Mouse (Mus musculus): ENCODE results near the gene Mmel1.

Gene Mmel1

DNA sequence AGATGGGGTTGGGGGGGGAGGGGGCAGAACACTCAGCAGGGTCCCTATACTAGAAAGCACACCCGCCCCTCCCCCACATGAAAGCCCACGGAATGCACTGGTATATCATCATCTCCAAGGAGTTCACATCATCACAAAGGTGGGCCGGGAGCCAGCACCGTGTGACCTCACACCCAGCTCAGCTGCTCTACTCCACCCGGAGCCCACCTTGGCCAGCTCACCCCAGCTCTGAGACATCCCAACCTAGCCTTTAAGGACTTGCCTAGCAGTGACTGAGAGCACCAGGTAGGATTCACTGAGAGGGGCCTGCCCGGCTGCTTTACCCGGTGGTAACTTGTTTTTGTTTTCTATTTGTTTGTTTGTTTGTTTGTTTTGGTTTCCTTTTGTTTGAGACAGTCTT lies at the start of gene Mmel1:
Gene Mmel1, plus strand, starts transcription at position 146 of the 400 bp plus-strand sequence.
- DNase-seq: no peak

DNA sequence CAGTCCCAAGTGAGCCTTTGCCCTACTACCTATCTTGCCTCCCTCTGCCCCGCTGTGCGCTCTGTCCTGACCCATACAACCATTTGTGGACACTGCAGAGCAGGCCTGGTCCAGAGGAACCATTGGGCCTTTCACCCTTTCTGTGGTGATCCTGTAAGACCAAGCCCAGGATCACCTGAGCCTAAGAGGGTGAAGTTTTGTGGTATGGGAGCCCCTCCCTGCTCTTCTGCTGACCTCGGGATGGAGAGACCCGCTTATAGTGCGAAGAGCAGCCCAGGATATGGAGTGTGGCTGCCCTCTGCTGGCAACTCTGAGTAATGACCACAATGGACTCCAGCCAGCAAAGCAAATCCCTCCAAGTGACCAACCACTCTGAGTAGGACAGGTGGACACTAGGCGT lies 43.7 kb upstream of the Mmel1 start:
- DNase-seq: peak; percentile 73

DNA sequence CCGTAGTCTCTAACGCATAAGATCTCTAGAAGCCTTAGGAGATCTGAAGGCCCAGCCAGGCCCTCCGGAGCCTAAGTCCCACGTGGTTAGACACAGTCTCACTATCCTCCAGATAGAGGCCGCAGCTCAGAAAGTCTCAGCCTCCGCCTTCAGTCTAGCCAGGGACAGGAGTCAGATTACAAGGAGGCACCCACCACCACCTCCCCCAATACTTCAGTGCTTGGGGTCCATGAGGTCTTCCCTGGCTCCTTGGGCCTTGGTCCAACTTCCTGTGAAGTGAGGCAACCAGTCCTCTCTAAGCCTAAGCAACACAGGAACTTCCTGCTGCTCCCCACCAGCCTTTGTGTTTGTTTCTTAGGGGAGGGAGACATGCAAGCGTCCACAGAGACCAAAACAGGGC lies 43.2 kb upstream of the Mmel1 start:
- peak; percentile 38 for DNase-seq

DNA sequence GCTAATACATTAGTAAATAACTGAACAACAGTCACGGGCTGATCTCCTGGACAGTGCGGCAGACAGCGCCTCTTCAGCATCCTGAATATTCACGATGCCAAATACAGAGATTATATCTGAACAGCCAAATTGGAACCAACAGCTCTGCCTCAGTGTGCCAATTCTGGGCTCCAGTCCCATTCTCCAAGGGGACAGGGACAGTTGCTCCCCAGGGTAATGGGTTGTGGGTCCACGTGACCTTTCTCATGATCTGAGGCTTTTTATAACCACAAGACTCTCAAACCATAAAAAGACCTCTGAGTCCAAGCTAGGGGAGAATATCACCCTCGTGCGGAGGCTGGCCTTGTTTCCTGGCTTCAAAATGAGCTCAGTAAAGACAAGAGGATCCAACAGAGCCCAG lies 42.2 kb upstream of the Mmel1 start:
- DNase-seq: no peak

DNA sequence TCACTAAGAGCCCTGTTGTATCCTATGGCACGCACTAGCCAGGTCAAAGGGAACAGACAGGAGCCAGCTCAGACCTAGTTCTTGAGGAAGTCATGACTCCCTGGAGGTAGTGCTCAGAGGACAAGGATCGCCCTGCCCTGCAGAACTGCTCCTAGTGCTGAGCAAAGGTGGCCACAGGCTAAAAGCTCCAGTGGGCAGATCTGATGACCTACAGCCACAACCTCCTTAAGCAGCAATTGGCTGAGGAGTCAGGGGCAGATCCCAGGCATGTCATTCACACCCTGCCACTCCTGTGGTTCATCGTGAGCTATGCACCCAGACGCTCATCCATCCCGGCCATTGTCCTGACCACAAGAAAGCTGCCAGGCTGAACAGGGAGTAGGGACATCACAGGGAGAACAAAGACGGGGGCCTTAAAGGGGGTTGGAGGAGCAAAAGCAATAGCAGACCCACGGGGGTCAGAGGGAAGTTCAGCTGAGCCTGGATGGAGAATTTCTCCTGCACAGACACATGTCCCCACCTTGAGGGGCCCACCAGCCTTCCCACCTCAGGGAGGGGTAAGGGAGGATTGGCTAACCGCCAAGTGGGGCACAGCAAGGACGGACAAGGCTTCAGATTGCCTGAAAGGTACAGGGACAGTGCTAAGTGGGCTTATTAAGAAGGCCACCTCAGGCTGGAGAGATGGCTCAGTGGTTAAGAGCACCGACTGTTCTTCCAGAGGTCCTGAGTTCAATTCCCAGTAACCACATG lies 41.3 kb upstream of the Mmel1 start:
- DNase-seq: no peak

DNA sequence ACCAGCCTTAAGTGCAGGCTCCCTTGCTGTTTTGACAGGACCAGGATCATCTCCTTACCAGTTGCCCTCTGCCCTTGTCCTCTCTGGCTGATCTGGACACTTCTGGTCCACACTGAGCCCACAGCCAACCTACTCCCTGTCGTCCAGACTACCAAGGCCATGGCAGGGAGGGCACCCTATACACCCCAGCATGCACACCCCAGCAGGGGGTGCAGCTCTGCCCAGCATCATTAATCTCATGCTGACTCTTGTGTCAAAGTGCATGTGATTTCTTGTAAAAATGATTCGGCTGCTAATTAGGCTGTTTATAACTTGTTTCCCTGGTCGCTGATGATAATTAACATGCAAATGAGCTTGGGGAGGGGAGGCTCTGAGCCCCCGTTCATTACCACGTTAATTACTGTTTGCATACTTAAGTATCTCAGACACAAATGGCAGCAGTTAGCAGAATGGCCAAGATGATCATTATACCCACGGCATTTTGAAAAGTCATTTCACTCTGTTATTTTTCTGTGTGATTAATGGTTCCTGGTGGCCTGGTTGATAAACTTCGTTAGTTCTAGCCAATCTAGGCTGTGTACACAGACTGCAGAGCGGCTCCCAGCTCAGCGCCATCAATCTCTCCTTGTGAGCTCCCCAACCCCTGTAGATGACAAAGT lies 37.3 kb upstream of the Mmel1 start:
- no peak for DNase-seq

DNA sequence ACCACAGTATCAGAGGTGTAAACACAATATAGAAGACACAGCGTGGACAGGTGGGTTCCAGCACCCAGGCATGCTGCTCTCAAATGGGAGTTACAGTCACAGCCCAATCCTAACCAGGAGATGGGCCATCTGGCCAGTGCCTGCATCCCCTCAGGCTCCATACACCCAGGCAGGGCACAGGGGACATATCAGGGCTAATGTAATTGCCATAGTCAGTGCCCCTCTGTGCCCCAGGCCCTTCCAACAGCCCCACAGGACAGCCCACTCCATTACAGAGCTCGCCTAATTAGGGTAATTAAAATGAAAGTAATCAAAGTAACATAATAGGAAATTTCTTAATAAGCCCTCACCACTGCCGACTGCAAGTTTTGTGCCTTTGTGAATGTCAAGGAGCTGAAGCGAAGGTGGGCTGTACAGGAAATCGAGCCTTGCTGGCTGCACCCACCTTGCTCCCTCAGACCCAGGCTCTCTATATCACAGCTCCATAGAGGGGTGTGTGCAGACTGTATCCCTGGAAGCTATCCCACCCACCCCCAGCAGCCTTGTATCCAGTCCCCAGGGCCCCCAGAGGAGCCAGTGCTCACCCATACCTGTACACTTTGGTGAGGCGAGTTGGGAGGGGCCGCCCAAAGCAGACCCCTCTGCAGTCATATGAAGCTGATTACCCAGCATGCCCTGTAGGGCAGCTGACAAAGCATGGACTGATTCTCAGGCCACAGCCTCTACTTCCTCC lies 33.0 kb upstream of the Mmel1 start:
- no peak for DNase-seq

DNA sequence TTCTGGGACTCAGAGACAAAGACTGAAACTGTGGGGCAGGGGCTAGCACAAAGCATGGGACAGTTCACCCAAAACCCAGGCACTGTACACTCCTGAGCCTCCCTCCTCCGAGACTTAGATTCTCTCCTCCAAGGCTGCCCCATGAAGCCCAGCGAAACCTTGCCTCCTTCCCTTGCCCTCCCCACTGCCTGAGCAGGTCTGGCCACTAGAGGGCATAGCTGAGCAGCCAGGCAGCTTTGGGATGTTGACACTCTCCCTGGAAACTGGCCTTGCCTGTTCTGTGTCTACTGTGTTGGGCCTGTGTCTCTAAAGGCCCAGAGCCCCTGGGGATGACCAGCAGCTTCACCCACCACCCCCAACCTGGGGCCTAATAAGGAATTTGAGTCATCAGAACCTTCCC lies 32.2 kb upstream of the Mmel1 start, which contains the start of gene Ttc34:
Gene Ttc34, plus strand, starts transcription at position 290 of the 400 bp plus-strand sequence.
- peak; percentile 79 for DNase-seq

DNA sequence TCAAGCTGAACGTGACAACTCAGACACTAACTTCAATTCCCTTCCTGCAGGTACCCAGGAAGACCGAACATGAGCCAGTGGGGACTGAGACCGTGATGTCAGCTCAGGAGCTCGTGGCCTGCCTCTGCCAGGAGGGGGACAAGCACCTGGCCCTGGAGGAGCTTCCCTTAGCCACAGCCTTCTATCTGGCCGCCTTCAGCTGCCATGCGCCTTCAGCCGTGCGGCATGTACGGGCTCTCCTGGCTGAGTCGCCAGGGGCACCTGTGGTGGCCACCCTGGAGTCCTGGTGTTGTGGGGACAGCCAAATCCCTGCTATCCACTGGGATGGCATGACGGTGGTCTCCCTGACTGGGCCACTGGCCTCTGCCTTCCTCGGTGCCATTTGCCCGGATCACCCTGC lies 30.6 kb upstream of the Mmel1 start:
- no peak for DNase-seq

DNA sequence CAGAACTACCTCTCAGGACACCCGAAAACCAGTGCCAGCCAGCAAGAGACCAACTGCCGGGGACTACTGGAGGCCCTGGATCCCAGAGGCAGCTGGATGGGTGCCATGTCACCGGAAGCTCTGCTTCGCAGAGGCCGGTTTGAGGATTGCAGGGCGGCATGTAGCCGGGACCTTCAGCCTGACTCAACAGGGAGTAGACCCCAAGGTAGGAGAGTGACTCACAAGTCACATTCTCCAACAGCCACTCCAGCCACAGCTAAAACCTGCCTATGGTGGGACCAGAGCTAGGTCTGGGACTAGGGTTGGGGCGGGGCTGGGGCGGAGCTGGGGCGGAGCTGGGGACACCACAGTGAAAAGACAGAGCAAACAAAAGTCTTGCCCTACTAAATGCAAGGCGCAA lies 30.0 kb upstream of the Mmel1 start:
- DNase-seq: no peak

DNA sequence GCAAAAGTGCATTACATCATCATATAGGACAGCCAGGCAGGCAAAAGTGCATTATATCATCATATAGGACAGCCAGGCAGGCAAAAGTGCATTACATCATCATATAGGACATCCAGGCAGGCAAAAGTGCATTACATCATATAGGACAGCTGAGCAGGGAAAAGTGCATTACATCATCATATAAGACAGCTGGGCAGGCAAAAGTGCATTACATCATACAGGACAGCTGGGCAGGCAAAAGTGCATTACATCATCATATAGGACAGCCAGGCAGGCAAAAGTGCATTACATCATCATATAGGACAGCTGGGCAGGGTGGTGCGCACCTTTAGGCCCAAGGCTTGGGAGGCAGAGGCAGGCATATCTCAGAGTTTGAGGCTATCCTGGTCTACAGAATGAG lies 16.7 kb upstream of the Mmel1 start:
- no peak for DNase-seq

DNA sequence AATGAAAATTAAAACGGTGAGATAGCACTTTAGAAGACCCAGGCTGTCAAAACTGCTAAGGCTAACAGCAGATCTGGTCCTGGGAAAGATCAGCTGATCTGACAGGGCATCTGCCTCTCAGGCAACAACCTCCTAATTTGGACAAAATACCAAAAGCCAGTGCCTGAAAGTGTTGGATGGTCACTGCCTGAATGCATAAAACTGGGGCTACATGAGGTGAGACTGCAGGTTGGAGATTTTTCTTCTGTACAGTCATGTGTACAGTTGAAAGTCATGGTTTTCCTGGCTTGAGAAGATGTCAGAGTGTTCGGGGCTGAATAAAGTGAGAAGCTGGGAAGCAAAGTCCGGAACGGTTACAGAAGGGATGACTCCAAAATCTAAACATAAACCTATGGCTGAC lies 15.5 kb upstream of the Mmel1 start:
- no peak for DNase-seq

DNA sequence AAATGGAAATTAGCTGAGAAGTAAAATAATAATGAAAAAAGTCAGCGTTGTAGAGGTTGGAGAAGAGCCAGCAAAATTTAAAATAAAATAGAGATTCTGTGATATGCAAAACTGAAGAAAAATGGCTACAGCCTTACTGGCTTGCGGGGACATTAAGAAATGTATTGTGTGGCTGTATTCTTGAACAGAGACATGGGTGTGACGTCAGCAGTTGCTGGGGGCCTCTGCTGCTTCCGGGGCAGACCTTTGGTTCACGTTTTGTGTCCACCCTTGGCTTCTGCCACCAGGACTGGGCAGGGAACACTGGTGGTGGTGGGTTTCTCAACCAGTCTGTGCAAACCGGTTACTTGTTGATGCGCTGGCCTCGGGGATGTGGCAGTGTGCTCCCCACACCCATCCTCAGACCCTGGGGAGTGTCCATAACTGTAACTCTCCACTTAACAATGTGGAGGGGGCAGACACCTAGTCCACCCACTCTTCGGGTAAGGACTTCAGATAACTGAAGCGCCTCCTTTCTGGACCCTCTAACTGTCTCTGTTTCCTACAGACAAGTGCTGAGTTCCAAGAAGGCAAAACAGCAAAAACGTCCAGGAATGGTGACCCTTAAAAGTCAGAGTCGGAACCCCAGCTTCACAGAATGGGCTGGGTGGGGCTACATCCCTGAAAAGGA lies 14.6 kb upstream of the Mmel1 start:
- DNase-seq: no peak

DNA sequence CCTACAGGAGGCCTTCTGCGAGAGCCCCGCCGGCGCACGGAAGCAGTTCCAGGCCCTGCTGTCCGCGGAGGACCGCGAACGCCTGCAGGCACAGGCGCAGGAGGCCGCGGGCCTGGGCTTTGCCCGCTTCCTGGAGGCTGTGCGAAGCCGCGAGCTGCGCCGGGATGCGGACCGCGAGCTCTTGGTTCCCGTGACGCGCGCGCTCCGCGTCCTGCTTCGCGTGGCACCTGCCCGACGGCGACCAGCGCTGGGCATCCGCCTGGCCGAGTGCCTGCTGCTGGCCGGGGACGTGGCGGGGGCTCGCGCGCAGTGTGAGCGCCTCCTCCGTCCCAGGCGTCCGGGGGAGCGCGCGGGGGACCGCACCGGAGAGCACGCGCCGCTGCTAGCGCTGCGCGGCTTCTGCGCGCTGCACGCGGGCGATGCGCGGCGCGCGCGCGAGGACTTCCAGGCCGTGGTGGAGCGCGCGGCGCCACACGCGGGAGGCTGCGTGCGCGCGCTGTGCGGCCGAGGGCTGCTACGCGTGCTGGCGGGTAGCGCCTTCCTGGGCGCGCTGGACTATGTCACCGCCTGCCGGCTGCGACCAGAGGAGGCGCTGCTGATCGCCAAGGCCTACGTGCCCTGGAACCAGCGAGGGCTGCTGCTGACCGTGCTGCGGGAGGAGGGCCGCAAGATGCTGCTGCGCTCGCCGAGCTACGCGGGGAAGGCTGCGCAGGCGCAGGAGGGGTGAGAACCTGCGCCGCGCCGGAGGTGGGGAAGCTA lies 13.5 kb upstream of the Mmel1 start:
- DNase-seq: peak; percentile 83

DNA sequence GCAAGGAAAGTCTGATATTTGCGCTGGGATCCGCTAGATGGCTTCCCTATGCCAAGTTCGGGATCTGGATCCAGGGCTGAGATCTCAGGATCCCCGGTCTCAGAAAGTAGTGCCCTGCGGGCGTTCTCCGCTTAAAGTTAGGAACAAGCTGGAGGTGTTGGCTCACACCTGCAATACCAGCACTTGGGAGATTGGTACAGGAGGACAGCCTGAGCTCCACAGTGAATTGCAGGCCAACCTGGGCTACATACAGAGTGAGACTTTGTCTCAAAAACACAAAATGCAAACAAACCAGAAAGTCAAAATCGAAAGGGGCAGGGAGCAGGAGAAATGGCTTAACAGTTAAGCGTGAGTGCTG lies 12.9 kb upstream of the Mmel1 start:
- no peak for DNase-seq

DNA sequence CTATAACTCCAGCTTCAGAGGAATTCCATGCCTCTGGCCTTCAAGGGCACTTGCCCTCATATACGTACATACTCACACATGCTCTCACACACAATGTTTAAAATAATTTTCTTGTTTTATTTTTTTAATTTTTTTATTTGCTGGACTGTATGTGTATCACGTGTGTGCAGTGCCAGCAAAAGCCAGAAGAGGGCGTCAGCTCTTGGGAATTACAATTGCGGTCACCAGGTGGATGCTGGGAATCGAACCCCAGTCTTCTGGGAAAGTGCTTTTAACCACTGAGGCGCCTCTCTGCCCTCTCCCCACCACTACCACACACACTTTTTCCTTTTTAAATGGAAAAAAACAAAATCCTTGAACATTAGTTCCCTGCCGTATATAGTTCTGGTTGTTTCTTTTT lies 12.5 kb upstream of the Mmel1 start:
- DNase-seq: no peak

DNA sequence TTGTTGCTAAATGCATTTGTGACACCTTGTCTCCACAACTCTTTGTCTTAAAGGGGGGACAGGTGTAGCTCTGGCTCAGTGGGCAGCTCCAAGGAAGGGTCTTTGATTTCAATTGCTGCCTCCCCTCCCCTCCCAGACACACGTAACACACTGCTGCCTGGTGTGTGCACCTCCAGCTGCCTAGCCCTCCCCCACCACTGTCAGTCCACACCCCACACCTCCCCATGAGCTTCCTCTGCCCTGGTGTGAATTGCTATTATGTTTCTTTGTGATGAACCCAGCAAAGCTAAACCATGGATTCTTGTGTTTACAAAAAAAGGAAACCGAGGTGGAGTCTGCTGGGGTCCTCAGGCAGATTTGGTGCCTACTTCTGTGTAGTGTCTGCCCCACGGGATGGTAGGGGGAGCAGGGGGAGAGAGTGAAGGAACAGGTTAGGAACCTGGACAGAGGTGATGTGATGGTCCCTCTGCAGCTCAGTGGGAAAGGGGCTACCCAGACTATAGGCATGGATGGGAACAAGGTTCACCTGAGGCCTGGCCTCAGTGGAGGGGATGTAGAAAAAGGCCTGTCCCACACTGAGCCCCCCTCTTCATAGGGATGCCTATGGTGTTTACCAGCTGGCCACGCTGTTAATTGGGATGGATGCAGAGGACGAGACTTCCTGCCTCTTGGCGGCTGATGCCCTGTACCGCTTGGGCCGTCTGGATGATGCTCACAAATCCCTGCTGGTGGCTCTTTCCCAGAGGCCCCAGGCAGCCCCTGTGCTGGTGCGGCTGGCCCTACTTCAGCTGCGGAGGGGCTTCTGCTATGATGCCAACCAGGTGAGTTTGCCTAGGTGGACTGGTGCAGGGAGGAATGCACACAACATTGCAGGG lies 11.8 kb upstream of the Mmel1 start:
- no peak for DNase-seq

DNA sequence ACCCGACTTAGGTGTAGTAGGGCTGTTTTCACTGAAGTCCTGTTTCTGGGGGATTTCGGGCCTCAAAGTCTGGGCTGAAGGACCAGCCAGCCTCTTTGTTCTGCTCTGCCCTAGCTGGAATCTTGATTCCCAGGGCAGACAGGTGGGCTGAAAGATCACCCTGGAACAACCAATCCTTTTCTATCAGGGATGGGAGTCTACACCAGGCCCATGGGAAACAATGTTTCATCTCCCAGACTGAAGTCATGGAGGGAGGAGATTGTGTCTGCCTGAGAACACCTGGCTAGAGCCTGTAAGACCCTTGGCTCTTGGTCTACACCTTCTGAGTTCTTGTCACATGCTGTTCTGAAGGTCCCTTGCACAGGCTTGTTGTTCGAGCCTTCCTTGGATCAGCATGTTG lies 10.8 kb upstream of the Mmel1 start:
- no peak for DNase-seq

DNA sequence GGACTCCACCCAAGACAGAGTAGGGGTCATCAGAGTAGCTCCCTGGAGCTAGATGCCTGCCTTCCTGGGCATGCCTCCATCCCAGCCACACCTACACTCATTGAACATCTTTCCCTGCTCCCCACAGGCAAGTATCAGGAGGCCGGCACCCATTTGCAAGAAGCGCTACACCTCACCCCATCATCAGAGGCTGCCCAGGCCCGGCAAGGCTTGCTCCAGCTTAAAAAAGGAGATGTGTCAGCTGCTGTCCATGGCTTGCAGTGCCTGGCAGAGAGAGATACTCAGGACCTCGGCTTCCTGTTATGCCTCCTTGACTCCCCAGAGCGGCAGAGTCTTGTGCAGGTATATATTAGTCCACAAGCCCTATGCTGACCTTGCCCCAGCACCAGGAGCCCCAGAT lies 7.4 kb upstream of the Mmel1 start:
- no peak for DNase-seq

DNA sequence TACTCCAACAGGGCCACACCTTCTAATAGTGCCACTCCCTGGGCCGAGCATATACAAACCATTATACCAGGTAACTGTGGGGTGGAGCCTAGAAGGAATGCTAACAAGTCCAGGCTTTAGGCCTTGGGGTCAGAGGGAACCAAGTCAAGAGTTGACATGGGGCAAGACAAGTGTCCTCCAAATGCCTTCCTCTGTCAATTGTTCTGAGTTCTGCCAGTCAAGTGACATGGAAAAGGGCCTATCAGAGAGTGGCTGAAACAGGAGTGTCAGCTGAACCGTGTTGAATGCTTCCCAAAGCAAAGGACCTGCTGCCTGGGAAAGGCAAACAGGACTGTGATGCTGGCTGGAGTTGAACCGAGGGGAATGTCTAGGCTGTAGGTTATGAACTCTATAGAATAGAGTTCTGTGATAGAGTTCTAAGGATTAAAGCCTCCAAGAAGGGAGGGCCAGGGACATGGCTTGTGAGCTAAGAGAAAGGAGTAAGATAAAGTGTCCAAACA lies 5.9 kb upstream of the Mmel1 start:
- DNase-seq: no peak

DNA sequence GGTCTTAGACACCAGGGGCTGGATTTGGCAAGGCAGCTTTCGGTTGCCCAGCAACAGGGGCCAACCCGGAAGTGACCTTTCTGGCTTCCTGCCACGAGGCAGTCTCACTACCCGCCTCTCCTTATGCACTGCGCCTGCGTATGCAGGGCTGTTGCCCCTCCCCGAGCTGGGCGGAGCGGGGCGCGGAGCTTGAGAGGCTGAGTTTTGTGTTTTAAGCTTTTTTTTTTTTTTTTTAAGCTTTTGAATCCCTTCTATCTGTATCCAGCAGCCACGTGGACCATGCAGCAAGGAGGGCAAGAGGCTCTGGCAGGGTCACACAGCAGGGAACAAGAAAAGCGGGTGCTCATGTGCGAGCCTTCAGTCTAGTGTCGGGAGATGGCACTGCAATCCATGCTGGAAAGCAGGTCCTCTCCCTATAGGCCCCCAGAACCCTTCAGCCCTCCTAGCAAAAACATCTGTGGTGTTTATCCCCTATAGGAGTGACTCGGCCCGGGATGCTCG lies 5.1 kb upstream of the Mmel1 start:
- peak; percentile 96 for DNase-seq
